ENCODE assay signal across 9 mouse cellular contexts in the genomic region with DNA sequence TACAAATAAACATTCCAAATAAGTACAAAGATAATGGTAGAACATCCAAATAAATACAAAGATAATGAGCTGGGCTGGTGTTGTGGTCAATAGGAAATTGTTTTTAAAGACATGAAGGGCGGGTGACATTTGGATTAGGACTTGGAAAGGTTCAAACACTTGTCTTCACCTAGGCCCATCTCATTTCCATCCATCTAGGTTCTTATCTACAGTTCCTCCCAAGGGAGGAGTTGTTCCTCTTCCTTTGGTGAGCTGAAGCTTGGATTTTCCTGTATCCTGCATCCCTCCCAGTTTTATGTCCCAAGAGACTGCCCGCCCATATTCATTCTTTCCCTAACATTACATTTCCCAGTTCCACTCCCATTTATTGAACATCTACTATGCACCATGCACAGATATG. TPM values are rescaled to one million over a fixed set of nuclear protein-coding genes. Genes with fewer than 3 reads are reported as not detected.
DNase-seq lines count a peak whose midpoint lies in the region; ATAC-seq and TF ChIP-seq lines count a peak whose summit lies in the region.
"Had no signal": no experiment of that assay in that cellular context is flagged by ENCODE, and none has a peak within 500 bp of the region (broad histone marks: within the 10 kb centered on the region; RNA-seq: fewer than 3 reads in every experiment).

No protein-coding gene starts in this region.

- H3K9me3 ChIP-seq in heart, postnatal 0 days (replicated peaks; ENCODE audit: control insufficient read depth, low read length): no peaks in the 10 kb centered on the region

- peak overlapping the region; percentile 99 for H3K27ac ChIP-seq in heart, postnatal 0 days (ENCODE audit: low read depth)

- 54% methylated on average over 2 of the region's 2 CpGs for WGBS in heart, postnatal 0 days

- peaks cover 7% of the 10 kb centered on the region; the same call in 1 of the 2 replicates for H3K4me1 ChIP-seq in heart, postnatal 0 days (ENCODE audit: control insufficient read depth, insufficient read depth)

- intact Hi-C loops in heart, postnatal 25 days (cut with DNase I): loop anchor here (5.0 kb wide), 1 partner anchor 59 kb away; no protein-coding TSS in a partner anchor
- intact Hi-C loops in left cerebral cortex, postnatal 25 days (cut with DNase I): no loop called here

- H3K36me3 ChIP-seq in heart, postnatal 0 days (replicated peaks; ENCODE audit: control insufficient read depth, insufficient read depth, low read length): no peaks in the 10 kb centered on the region

- H3K27me3 ChIP-seq in heart, postnatal 0 days (ENCODE audit: control insufficient read depth, insufficient read depth, low read length): no peaks in the 10 kb centered on the region

- DNase-seq in heart, adult 9 months (ENCODE audit: low spot score in 2 of 2): peak; percentile 31 to 52
- DNase-seq in heart, postnatal 25 days (ENCODE audit: low spot score): no peak
- DNase-seq in MN1 (ENCODE audit: low spot score): peak; percentile 25
- DNase-seq in heart, postnatal 0 days (ENCODE audit: low spot score): peak; percentile 38
- peak; percentile 12 for DNase-seq in lung, postnatal 25 days (ENCODE audit: low spot score)
- no peak for DNase-seq in c-Kit-positive CD71-positive TER-119-positive erythroid progenitor cells, embryonic 14.5 days (ENCODE audit: low spot score)
- DNase-seq in left cerebral cortex, postnatal 25 days (ENCODE audit: low spot score in 2 of 2): no peak
- no peak for DNase-seq in urinary bladder, adult 18-20 months (ENCODE audit: low spot score in 2 of 2)

- peak overlapping the region; percentile 90 for H3K9ac ChIP-seq in heart, postnatal 0 days (replicated peaks; ENCODE audit: low read depth, low read length)

- no peak for ATAC-seq in heart, postnatal 0 days (ENCODE audit: insufficient read depth, low read depth)

- TF ChIP-seq EP300 in heart, postnatal 0 days (IDR thresholded peaks at IDR 0.05; ENCODE audit: low read depth): peak; percentile 8; the same call in 1 of the 2 replicates

- peak overlapping the region; percentile 97 for H3K4me3 ChIP-seq in heart, postnatal 0 days (ENCODE audit: low read depth, low read length)

- TF ChIP-seq CTCF in heart, postnatal 0 days (IDR thresholded peaks at IDR 0.05; ENCODE audit: low read depth): no peak

- peak overlapping the region; percentile 88 for H3K4me2 ChIP-seq in heart, postnatal 0 days (ENCODE audit: low read depth, low read length)

RNA-seq across cellular contexts. Expression of a gene that starts 0.5 kb away (rescaled TPM):
- total RNA-seq in heart, postnatal 25 days (2021): 10 to 100 TPM; 39.2 to 39.3 TPM
- total RNA-seq in heart, postnatal 0 days (2014; rRNA removed; ENCODE audit: low replicate concordance): 72.7 and 73.8 TPM in 2 replicates
- polyA plus RNA-seq in heart, postnatal 0 days (2015; fragmentation: Nextera tagmentation; extraction: Ambion mirVana): 52.5 and 56.8 TPM in 2 replicates
- total RNA-seq in left cerebral cortex, postnatal 25 days (2021): 10 to 100 TPM; 70.8 to 72.4 TPM

RNA-seq across cellular contexts. Expression of a gene that starts 48.9 kb away (rescaled TPM):
- not detected for total RNA-seq in heart, postnatal 25 days (2021)
- not detected in 2 replicates for total RNA-seq in heart, postnatal 0 days (2014; rRNA removed; ENCODE audit: low replicate concordance)
- 0.15 TPM in 2 replicates for polyA plus RNA-seq in heart, postnatal 0 days (2015; fragmentation: Nextera tagmentation; extraction: Ambion mirVana)
- 10 to 100 TPM; 84.4 to 96.3 TPM for total RNA-seq in left cerebral cortex, postnatal 25 days (2021)
- total RNA-seq: hematopoietic stem cell, adult 5-6 weeks had no signal

RNA-seq across cellular contexts. Expression of a gene that starts 51.4 kb away (rescaled TPM):
- under 1 TPM; 0.78 to 0.99 TPM for total RNA-seq in heart, postnatal 25 days (2021)
- total RNA-seq in heart, postnatal 0 days (2014; rRNA removed; ENCODE audit: low replicate concordance): 0.92 and 3.7 TPM in 2 replicates
- 0.43 and 0.59 TPM in 2 replicates for polyA plus RNA-seq in heart, postnatal 0 days (2015; fragmentation: Nextera tagmentation; extraction: Ambion mirVana)
- total RNA-seq in left cerebral cortex, postnatal 25 days (2021): under 1 TPM; 0.07 to 0.30 TPM
- total RNA-seq: hematopoietic stem cell, adult 5-6 weeks had no signal

RNA-seq across cellular contexts. Expression of a gene that starts 59.5 kb away (rescaled TPM):
- total RNA-seq in heart, postnatal 25 days (2021): not detected
- total RNA-seq in heart, postnatal 0 days (2014; rRNA removed; ENCODE audit: low replicate concordance): not detected in 2 replicates
- not detected in 2 replicates for polyA plus RNA-seq in heart, postnatal 0 days (2015; fragmentation: Nextera tagmentation; extraction: Ambion mirVana)
- total RNA-seq in left cerebral cortex, postnatal 25 days (2021): not detected
- total RNA-seq: hematopoietic stem cell, adult 5-6 weeks had no signal

Comparison
In these comparisons a context has a peak if more than half of its experiments do, and no peak if none do; other contexts are left out.
1. DNase-seq: peak in heart, adult 9 months (2 of 2), MN1 (single experiment), heart, postnatal 0 days (single experiment) and lung, postnatal 25 days (single experiment); none in heart, postnatal 25 days (single experiment), c-Kit-positive CD71-positive TER-119-positive erythroid progenitor cells, embryonic 14.5 days (single experiment), left cerebral cortex, postnatal 25 days (0 of 2) and urinary bladder, adult 18-20 months (0 of 2).
2. RNA of a gene that starts 48.9 kb away (total RNA-seq): 84.4 to 96.3 TPM in left cerebral cortex, postnatal 25 days; not detected in heart, postnatal 25 days and not detected in heart, postnatal 0 days; every median in the first group is over 10 times any median in the second.